Mouse (Mus musculus) erythroblast, embryonic 14.5 days (primary cell): ENCODE data around the gene Cdhr2.

ENCODE experiments used
- GATA1 ChIP-seq: IDR thresholded peaks from 2 replicates; pipeline ENCODE4 v1.6.1; 2012; ENCODE audit warnings: low read length, inconsistent platforms, mixed read lengths
- TAL1 ChIP-seq: IDR thresholded peaks from 3 replicates; pipeline ENCODE4 v1.6.1; 2012; ENCODE audit warnings: low read length, inconsistent platforms, mixed read lengths

GRCm38 (mm10) chr13:54684140-54684896, 16.9 kb upstream of the Cdhr2 start:
- TF ChIP-seq GATA1 (no peak), TAL1 (no peak)
